Comparison of ENCODE assay signal across 31 mouse cellular contexts in genomic region chr5:77851645-77852044, GRCm38 (mm10).
A peak's percentile ranks its signal among the peaks of the same experiment; 100 is the strongest.
DNase-seq lines count a peak whose midpoint lies in the region; ATAC-seq lines count a peak whose summit lies in the region.
"Had no signal": no experiment of that assay in that cellular context is flagged by ENCODE, and none has a peak within 500 bp of the region (broad histone marks: within the 10 kb centered on the region; RNA-seq: fewer than 3 reads in every experiment).

No protein-coding gene starts in this region.

- H3K27ac ChIP-seq in hindbrain, embryonic 14.5 days: no peak overlapping the region
- H3K27ac ChIP-seq in hindbrain, embryonic 10.5 days: no peak overlapping the region
- H3K27ac ChIP-seq in kidney, embryonic 15.5 days: no peak overlapping the region
- H3K27ac ChIP-seq: forebrain, embryonic 13.5 days; liver, embryonic 14.5 days; stomach, embryonic 15.5 days had no signal

- no peak overlapping the region for H3K4me2 ChIP-seq in hindbrain, embryonic 14.5 days (replicated peaks)
- no peak overlapping the region for H3K4me2 ChIP-seq in kidney, embryonic 15.5 days
- H3K4me2 ChIP-seq: forebrain, embryonic 13.5 days; heart, embryonic 11.5 days; lung, embryonic 14.5 days; stomach, embryonic 15.5 days had no signal

- no peak overlapping the region for H3K4me3 ChIP-seq in hindbrain, embryonic 14.5 days (replicated peaks; ENCODE audit: low read length)
- H3K4me3 ChIP-seq in hindbrain, embryonic 10.5 days: no peak overlapping the region
- no peak overlapping the region for H3K4me3 ChIP-seq in kidney, embryonic 15.5 days (replicated peaks)
- H3K4me3 ChIP-seq: forebrain, embryonic 13.5 days; stomach, embryonic 15.5 days had no signal

- H3K4me1 ChIP-seq in hindbrain, embryonic 14.5 days (replicated peaks; ENCODE audit: control insufficient read depth, insufficient read depth, low read length): 0 out of 2 replicates have a peak, but pooled peaks cover 5% of the 10 kb centered on the region
- H3K4me1 ChIP-seq in hindbrain, embryonic 10.5 days (replicated peaks): no peaks in the 10 kb centered on the region
- no peaks in the 10 kb centered on the region for H3K4me1 ChIP-seq in kidney, embryonic 15.5 days
- H3K4me1 ChIP-seq: stomach, embryonic 15.5 days had no signal

- no peaks in the 10 kb centered on the region for H3K27me3 ChIP-seq in hindbrain, embryonic 14.5 days (ENCODE audit: control insufficient read depth, insufficient read depth, low read length)
- no peaks in the 10 kb centered on the region for H3K27me3 ChIP-seq in hindbrain, embryonic 10.5 days (ENCODE audit: insufficient read depth, poor library complexity, severe bottlenecking)
- no peaks in the 10 kb centered on the region for H3K27me3 ChIP-seq in kidney, embryonic 15.5 days
- H3K27me3 ChIP-seq: forebrain, embryonic 13.5 days; stomach, embryonic 15.5 days had no signal

- no peak for DNase-seq in hindbrain, embryonic 14.5 days (ENCODE audit: low spot score)
- DNase-seq in hindbrain, embryonic 10.5 days (ENCODE audit: low spot score): no peak
- DNase-seq in kidney, postnatal 4 days: peak; percentile 3 to 6
- DNase-seq in A20 (ENCODE audit: low read depth, low spot score) (peak; percentile 70), R1 (ENCODE audit: low read depth, low spot score) (peak; percentile 6)
- no peak for DNase-seq in spleen, postnatal 14 days (ENCODE audit: low spot score in 2 of 2)
- DNase-seq: adrenal gland, adult 2 months; adrenal gland, postnatal 36 days; cerebellum, adult 2 months; cerebellum, postnatal 25 days; gastrocnemius, postnatal 14 days; heart, adult 18-20 months; heart, postnatal 4 days; kidney, postnatal 10 days; liver; lung, embryonic 14.5 days; lung, postnatal 14 days; midbrain, embryonic 14.5 days; thymus, adult 2 months; thymus, postnatal 36 days had no signal

- H3K36me3 ChIP-seq in hindbrain, embryonic 14.5 days (replicated peaks; ENCODE audit: control insufficient read depth, insufficient read depth): no peaks in the 10 kb centered on the region
- no peaks in the 10 kb centered on the region for H3K36me3 ChIP-seq in hindbrain, embryonic 10.5 days
- H3K36me3 ChIP-seq in kidney, embryonic 15.5 days: no peaks in the 10 kb centered on the region
- H3K36me3 ChIP-seq: G1E; stomach, embryonic 15.5 days had no signal

- H3K9ac ChIP-seq in hindbrain, embryonic 14.5 days: no peak overlapping the region
- H3K9ac ChIP-seq in kidney, embryonic 15.5 days: no peak overlapping the region
- H3K9ac ChIP-seq: forebrain, embryonic 13.5 days; liver, embryonic 14.5 days; lung, embryonic 14.5 days; stomach, embryonic 15.5 days had no signal

- no peaks in the 10 kb centered on the region for H3K9me3 ChIP-seq in hindbrain, embryonic 14.5 days (ENCODE audit: control insufficient read depth, low read length)
- H3K9me3 ChIP-seq in hindbrain, embryonic 10.5 days: no peaks in the 10 kb centered on the region
- no peaks in the 10 kb centered on the region for H3K9me3 ChIP-seq in kidney, embryonic 15.5 days (replicated peaks)
- H3K9me3 ChIP-seq: forebrain, embryonic 13.5 days; stomach, embryonic 15.5 days had no signal

- peak; percentile 21; the same call in 1 of the 2 replicates for ATAC-seq in hindbrain, embryonic 14.5 days (ENCODE audit: low FRiP score)
- no peak for ATAC-seq in kidney, embryonic 15.5 days (replicated peaks; ENCODE audit: low FRiP score)
- ATAC-seq in granulocyte monocyte progenitor cell, adult 5-6 weeks (replicated peaks; ENCODE audit: poor library complexity, severe bottlenecking): no peak
- ATAC-seq: CD4-positive, CD25-positive, alpha-beta regulatory T cell, adult 4 months; forebrain, embryonic 13.5 days; hindbrain, embryonic 16.5 days; intestine, embryonic 16.5 days; Patski had no signal

- WGBS in hindbrain, embryonic 14.5 days: 97% methylated on average over 3 of the region's 3 CpGs
- 91% methylated on average over 3 of the region's 3 CpGs for WGBS in hindbrain, embryonic 10.5 days
- WGBS in kidney, embryonic 15.5 days: 91% methylated on average over 3 of the region's 3 CpGs

Comparison
In these comparisons a context has a peak if more than half of its experiments do, and no peak if none do; other contexts are left out.
1. DNase-seq: peak in kidney, postnatal 4 days (2 of 2), A20 (single experiment) and R1 (single experiment); none in hindbrain, embryonic 14.5 days (single experiment), hindbrain, embryonic 10.5 days (single experiment) and spleen, postnatal 14 days (0 of 2).